ENCODE assay signal across 7 mouse cellular contexts in genomic region chr11:119435880-119436872, GRCm38 (mm10). TPM values are rescaled to one million over a fixed set of nuclear protein-coding genes. Genes with fewer than 3 reads are reported as not detected.
DNase-seq lines count a peak whose midpoint lies in the region; ATAC-seq lines count a peak whose summit lies in the region.

No protein-coding gene starts in this region.

- no peaks in the 10 kb centered on the region for H3K9me3 ChIP-seq in kidney, embryonic 14.5 days (ENCODE audit: control insufficient read depth, low read length)
- no peaks in the 10 kb centered on the region for H3K9me3 ChIP-seq in midbrain, embryonic 15.5 days

- H3K4me3 ChIP-seq in kidney, embryonic 14.5 days (ENCODE audit: low read length): no peak overlapping the region
- no peak overlapping the region for H3K4me3 ChIP-seq in midbrain, embryonic 15.5 days

- 83% methylated on average over 19 of the region's 19 CpGs for WGBS in kidney, embryonic 14.5 days
- 79% methylated on average over 19 of the region's 19 CpGs for WGBS in midbrain, embryonic 15.5 days

- H3K36me3 ChIP-seq in kidney, embryonic 14.5 days (ENCODE audit: control insufficient read depth, insufficient read depth, low read length): peaks cover 12% of the 10 kb centered on the region; the same call in 1 of the 2 replicates
- H3K36me3 ChIP-seq in midbrain, embryonic 15.5 days (replicated peaks): no peaks in the 10 kb centered on the region

- H3K4me2 ChIP-seq in kidney, embryonic 14.5 days (replicated peaks; ENCODE audit: low read depth, low read length): no peak overlapping the region
- no peak overlapping the region for H3K4me2 ChIP-seq in midbrain, embryonic 15.5 days

- peak; percentile 46 for DNase-seq in kidney, adult 18-20 months
- peak; percentile 57 for DNase-seq in ES-CJ7 (ENCODE audit: low read depth, low spot score)
- peak; percentile 36 for DNase-seq in embryo, embryonic 11 days
- DNase-seq in thymus, postnatal 4 days: peak; percentile 81

- no peak for ATAC-seq in kidney, embryonic 14.5 days (ENCODE audit: low FRiP score, low TSS enrichment)
- ATAC-seq in megakaryocyte, adult 5-6 weeks (ENCODE audit: poor library complexity, severe bottlenecking): peak; percentile 66
- ATAC-seq in midbrain, embryonic 15.5 days (replicated peaks): no peak

- no peaks in the 10 kb centered on the region for H3K4me1 ChIP-seq in kidney, embryonic 14.5 days (ENCODE audit: control insufficient read depth, insufficient read depth, low read length)
- H3K4me1 ChIP-seq in midbrain, embryonic 15.5 days: no peaks in the 10 kb centered on the region

- no peak overlapping the region for H3K9ac ChIP-seq in kidney, embryonic 14.5 days (ENCODE audit: low read depth, low read length)
- H3K9ac ChIP-seq in midbrain, embryonic 15.5 days: no peak overlapping the region

- no peaks in the 10 kb centered on the region for H3K27me3 ChIP-seq in kidney, embryonic 14.5 days (ENCODE audit: control insufficient read depth, insufficient read depth, low read length)
- H3K27me3 ChIP-seq in midbrain, embryonic 15.5 days (replicated peaks): no peaks in the 10 kb centered on the region

- no peak overlapping the region for H3K27ac ChIP-seq in kidney, embryonic 14.5 days (ENCODE audit: low read depth, low read length)
- no peak overlapping the region for H3K27ac ChIP-seq in midbrain, embryonic 15.5 days

RNA-seq across cellular contexts. Expression of gene Rnf213, which starts 43.3 kb away (rescaled TPM):
- 7.4 and 9.5 TPM in 2 replicates for polyA plus RNA-seq in kidney, embryonic 14.5 days (2014; fragmentation: Nextera tagmentation; extraction: Ambion mirVana)
- total RNA-seq in megakaryocyte, adult 5-6 weeks (2015): 108 and 121 TPM in 2 replicates
- total RNA-seq in megakaryocyte, adult 5-6 weeks (2017): 70.7 and 84.8 TPM in 2 replicates
- 1.4 and 1.6 TPM in 2 replicates for polyA plus RNA-seq in midbrain, embryonic 15.5 days (2015; fragmentation: Nextera tagmentation; extraction: Ambion mirVana)

RNA-seq across cellular contexts. Expression of gene Endov, which starts 55.0 kb away (rescaled TPM):
- polyA plus RNA-seq in kidney, embryonic 14.5 days (2014; fragmentation: Nextera tagmentation; extraction: Ambion mirVana): 14.6 and 18.4 TPM in 2 replicates
- 4.5 and 4.7 TPM in 2 replicates for total RNA-seq in megakaryocyte, adult 5-6 weeks (2015)
- total RNA-seq in megakaryocyte, adult 5-6 weeks (2017): 5.3 and 5.6 TPM in 2 replicates
- 20.7 and 22.2 TPM in 2 replicates for polyA plus RNA-seq in midbrain, embryonic 15.5 days (2015; fragmentation: Nextera tagmentation; extraction: Ambion mirVana)
